Mouse (Mus musculus): Measurements from ENCODE around the gene Reck. TPM values are rescaled to one million over a fixed set of nuclear protein-coding genes. Genes with fewer than 3 reads are reported as not detected.
A peak's percentile ranks its signal among the peaks of the same experiment; 100 is the strongest.

Gene Reck
- polyA plus RNA-seq, 1 experiment = 2.0 TPM

- Histone ChIP-seq H3K27ac (replicated peaks; ENCODE audit: low read depth, low read length) (no peak overlapping the region), H3K4me1 (ENCODE audit: control insufficient read depth, insufficient read depth, insufficient read length, low read length) (no peaks in the 10 kb centered on the region), H3K4me3 (ENCODE audit: insufficient read depth, low read depth, low read length) (no peak overlapping the region)
Measured at GRCm38 (mm10) chr4:43936749-43937674, 61.7 kb downstream of the Reck start.

GRCm38 (mm10) chr4:43941315-43941714, 66.0 kb downstream of the Reck start:
- Histone ChIP-seq H3K4me1 (ENCODE audit: control insufficient read depth, insufficient read depth, insufficient read length, low read length) (no peaks in the 10 kb centered on the region), H3K27ac (replicated peaks; ENCODE audit: low read depth, low read length) (no peak overlapping the region), H3K4me3 (ENCODE audit: insufficient read depth, low read depth, low read length) (no peak overlapping the region)

- no peak overlapping the region for H3K4me3 ChIP-seq (ENCODE audit: insufficient read depth, low read depth, low read length)
- H3K4me1 ChIP-seq (ENCODE audit: control insufficient read depth, insufficient read depth, insufficient read length, low read length) = no peaks in the 10 kb centered on the region
- no peak overlapping the region for H3K27ac ChIP-seq (replicated peaks; ENCODE audit: low read depth, low read length)
Measured at GRCm38 (mm10) chr4:43942421-43942820, 67.1 kb downstream of the Reck start.

GRCm38 (mm10) chr4:43947571-43947970, 72.2 kb downstream of the Reck start:
- no peak overlapping the region for H3K4me3 ChIP-seq (ENCODE audit: insufficient read depth, low read depth, low read length)
- H3K27ac ChIP-seq (replicated peaks; ENCODE audit: low read depth, low read length) = no peak overlapping the region
- H3K4me1 ChIP-seq (ENCODE audit: control insufficient read depth, insufficient read depth, insufficient read length, low read length) = no peaks in the 10 kb centered on the region

GRCm38 (mm10) chr4:43957292-43957845, 82.0 kb downstream of the Reck start, which contains the start of gene Glipr2:
Glipr2 (plus strand) TSS chr4:43957401.
- peak within 1 kb of the TSS; percentile 61 for H3K4me3 ChIP-seq (ENCODE audit: insufficient read depth, low read depth, low read length)
- H3K4me1 ChIP-seq (ENCODE audit: control insufficient read depth, insufficient read depth, insufficient read length, low read length) = no peaks in the 10 kb centered on the region; the same call in 1 of the 2 replicates
- H3K27ac ChIP-seq (replicated peaks; ENCODE audit: low read depth, low read length) = peak within 1 kb of the TSS; percentile 14

GRCm38 (mm10) chr4:43957846-43958461, 82.6 kb downstream of the Reck start:
- Histone ChIP-seq H3K27ac (replicated peaks; ENCODE audit: low read depth, low read length) (peak overlapping the region; percentile 14), H3K4me3 (ENCODE audit: insufficient read depth, low read depth, low read length) (peak overlapping the region; percentile 61), H3K4me1 (ENCODE audit: control insufficient read depth, insufficient read depth, insufficient read length, low read length) (no peaks in the 10 kb centered on the region; the same call in 1 of the 2 replicates)

- no peak overlapping the region for H3K4me3 ChIP-seq (ENCODE audit: insufficient read depth, low read depth, low read length)
- H3K4me1 ChIP-seq (ENCODE audit: control insufficient read depth, insufficient read depth, insufficient read length, low read length) = no peaks in the 10 kb centered on the region; the same call in 1 of the 2 replicates
- no peak overlapping the region for H3K27ac ChIP-seq (replicated peaks; ENCODE audit: low read depth, low read length)
Measured at GRCm38 (mm10) chr4:43959523-43960179, 84.3 kb downstream of the Reck start.

- Histone ChIP-seq H3K4me3 (ENCODE audit: insufficient read depth, low read depth, low read length) (no peak overlapping the region), H3K27ac (replicated peaks; ENCODE audit: low read depth, low read length) (no peak overlapping the region), H3K4me1 (ENCODE audit: control insufficient read depth, insufficient read depth, insufficient read length, low read length) (peaks cover 4% of the 10 kb centered on the region)
Measured at GRCm38 (mm10) chr4:43960207-43960606, 84.9 kb downstream of the Reck start.

GRCm38 (mm10) chr4:43964326-43964833, 89.0 kb downstream of the Reck start:
- Histone ChIP-seq H3K4me1 (ENCODE audit: control insufficient read depth, insufficient read depth, insufficient read length, low read length) (peaks cover 4% of the 10 kb centered on the region; the same call in 1 of the 2 replicates), H3K4me3 (ENCODE audit: insufficient read depth, low read depth, low read length) (no peak overlapping the region), H3K27ac (replicated peaks; ENCODE audit: low read depth, low read length) (no peak overlapping the region)

GRCm38 (mm10) chr4:43964951-43965684, 89.8 kb downstream of the Reck start:
- no peak overlapping the region for H3K27ac ChIP-seq (replicated peaks; ENCODE audit: low read depth, low read length)
- H3K4me3 ChIP-seq (ENCODE audit: insufficient read depth, low read depth, low read length) = no peak overlapping the region

GRCm38 (mm10) chr4:43965856-43966535, 90.7 kb downstream of the Reck start:
- Histone ChIP-seq H3K27ac (replicated peaks; ENCODE audit: low read depth, low read length) (no peak overlapping the region), H3K4me3 (ENCODE audit: insufficient read depth, low read depth, low read length) (no peak overlapping the region), H3K4me1 (ENCODE audit: control insufficient read depth, insufficient read depth, insufficient read length, low read length) (peaks cover 4% of the 10 kb centered on the region; the same call in 1 of the 2 replicates)

More at GRCm38 (mm10) chr4:43964951-43965684, 89.8 kb downstream of the Reck start:
- H3K4me1 ChIP-seq (ENCODE audit: control insufficient read depth, insufficient read depth, insufficient read length, low read length) = peaks cover 4% of the 10 kb centered on the region; the same call in 1 of the 2 replicates

- Histone ChIP-seq H3K4me1 (ENCODE audit: control insufficient read depth, insufficient read depth, insufficient read length, low read length) (peaks cover 11% of the 10 kb centered on the region; the same call in 1 of the 2 replicates), H3K4me3 (ENCODE audit: insufficient read depth, low read depth, low read length) (no peak overlapping the region), H3K27ac (replicated peaks; ENCODE audit: low read depth, low read length) (no peak overlapping the region)
Measured at GRCm38 (mm10) chr4:43968650-43969049, 93.3 kb downstream of the Reck start.

- Histone ChIP-seq H3K4me3 (ENCODE audit: insufficient read depth, low read depth, low read length) (no peak overlapping the region), H3K27ac (replicated peaks; ENCODE audit: low read depth, low read length) (no peak overlapping the region), H3K4me1 (ENCODE audit: control insufficient read depth, insufficient read depth, insufficient read length, low read length) (peaks cover 13% of the 10 kb centered on the region; the same call in 1 of the 2 replicates)
Measured at GRCm38 (mm10) chr4:43969373-43969772, 94.0 kb downstream of the Reck start.
